Mouse (Mus musculus) frontal cortex, adult 2 months (tissue): ENCODE results near the gene Rce1. TPM values are rescaled to one million over a fixed set of nuclear protein-coding genes. Genes with fewer than 3 reads are reported as not detected.
A peak's percentile ranks its signal among the peaks of the same experiment; 100 is the strongest.

Experiments
- DNase-seq, 2 experiments: peaks; one replicate each; pipeline ENCODE4 v3.0.0; 2022; ENCODE audit warnings: low spot score in 1 of 2; ENCODE audit errors: extremely low spot score in 1 of 2
- polyA plus RNA-seq: library from polyadenylated mRNA; depleted of rRNA; stranded (reverse); fragments of >200 nt; gene quantifications from 2 replicates; pipeline ENCODE4 v1.2.3, GENCODE M21; 2012; rRNA removed

Rce1 gene
- 49.4 and 54.8 TPM in 2 replicates for polyA plus RNA-seq

DNA sequence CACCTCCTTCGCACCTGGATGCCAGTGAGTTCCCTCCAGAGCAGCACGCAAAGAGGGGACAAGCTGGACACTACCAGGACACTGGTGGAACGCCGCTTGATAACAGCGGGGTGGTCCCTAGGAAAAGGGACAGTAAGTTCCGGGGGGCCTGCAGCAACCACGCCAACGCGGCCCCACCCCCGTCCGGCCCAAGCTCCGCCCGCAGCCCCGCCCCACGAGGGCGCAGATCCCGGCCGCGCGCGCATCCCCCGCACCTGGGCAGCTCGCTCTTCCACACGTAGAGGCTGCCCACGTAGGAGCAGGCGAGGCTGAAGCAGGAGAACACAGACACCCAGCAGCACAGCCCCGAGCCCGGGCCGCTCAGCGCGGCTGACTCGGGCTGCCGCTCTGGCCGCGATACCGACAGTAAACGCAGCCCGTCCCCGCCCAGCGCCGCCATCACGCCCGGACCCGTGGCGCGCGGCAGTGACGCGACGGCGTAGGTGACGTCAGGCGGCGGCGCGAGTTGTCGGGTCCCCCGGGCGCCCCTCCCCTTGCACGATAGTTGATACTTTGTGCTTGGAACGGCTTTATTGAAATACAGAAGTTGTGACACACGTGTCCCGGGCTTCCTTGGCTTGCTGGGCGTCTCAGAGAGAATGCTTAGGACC is at the start of gene Rce1:
Rce1 (minus strand) TSS at position 463 of the 650 bp plus-strand sequence.
- DNase-seq, result peak; percentile 60 to 87

DNA sequence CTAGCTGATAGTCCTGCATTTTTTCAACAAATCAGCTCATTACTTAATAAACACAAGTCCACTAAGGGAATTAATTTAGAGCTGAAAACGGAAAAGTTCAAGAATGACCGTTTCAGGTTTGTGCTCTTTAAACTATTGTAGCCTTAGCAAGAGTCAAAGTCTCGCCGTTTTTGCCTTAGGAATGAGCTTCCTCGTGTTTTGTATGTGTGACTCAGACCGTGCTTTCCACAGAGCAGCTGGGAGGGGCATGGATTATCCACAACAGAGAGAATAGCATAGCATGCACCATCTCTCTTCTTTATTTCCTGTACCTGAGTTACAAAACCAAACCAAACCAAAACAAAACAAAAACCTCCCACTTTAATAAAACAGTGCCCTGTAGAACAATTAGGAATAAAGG is 47.0 kb upstream of the Rce1 start:
- peak in 1 of 2 experiments; percentile 10 for DNase-seq

DNA sequence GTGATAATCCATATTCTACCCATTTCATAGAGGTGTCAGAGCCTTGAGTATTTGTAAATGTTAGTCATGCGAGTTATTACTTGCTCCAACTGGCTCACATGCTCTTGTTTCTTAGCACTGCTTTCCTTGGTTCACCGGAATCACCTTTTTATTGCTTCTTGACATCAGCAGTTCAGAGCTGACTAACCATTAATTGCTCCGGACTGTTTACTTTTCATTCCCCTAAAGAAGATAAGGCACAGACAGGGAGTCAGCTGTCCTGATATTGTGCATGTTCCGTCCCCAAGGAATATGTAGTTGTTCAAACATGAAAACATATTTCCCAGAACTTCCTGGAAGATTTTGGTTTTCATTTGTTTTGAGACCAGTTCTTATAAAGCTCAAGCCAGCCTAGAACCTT is 45.3 kb upstream of the Rce1 start:
- DNase-seq, result no peak

DNA sequence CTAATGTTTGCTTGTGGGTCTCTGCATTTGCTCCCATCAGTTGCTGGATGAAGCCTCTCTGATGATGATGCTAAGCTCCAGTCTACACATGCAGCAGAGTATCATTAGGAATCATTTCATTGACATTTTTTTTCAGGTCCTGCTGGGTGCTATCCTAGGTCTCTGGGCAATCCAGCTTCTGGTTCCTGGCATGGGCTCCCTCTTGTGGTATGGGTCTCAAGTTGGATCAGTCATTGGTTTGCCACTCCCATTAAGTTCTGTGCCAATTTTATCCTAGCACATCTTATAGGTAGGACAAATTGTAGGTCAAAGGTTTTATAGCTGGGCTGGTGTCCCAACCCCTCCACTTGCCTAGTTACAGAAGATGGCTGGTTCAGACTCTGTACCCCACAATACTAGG is 41.4 kb upstream of the Rce1 start:
- no peak for DNase-seq

DNA sequence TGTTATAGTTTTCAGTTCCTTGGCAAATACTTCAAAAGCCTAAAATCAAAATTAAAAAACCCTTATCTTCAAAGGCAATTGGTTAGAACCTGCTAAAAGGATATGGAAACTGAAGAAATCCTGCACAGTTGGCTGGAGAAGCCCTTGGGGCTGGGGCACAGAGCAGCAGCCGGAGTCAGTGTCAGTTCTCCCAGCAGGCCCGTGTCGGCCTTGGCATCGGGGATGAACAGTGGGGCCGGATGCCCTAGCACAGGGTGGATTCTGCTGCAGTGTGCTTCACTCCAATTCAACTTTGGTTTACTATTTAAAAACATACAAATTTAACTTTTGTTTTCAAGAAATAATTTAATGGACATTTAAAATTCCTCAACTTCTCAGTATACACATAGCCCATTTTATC is 32.7 kb upstream of the Rce1 start:
- DNase-seq, result no peak

DNA sequence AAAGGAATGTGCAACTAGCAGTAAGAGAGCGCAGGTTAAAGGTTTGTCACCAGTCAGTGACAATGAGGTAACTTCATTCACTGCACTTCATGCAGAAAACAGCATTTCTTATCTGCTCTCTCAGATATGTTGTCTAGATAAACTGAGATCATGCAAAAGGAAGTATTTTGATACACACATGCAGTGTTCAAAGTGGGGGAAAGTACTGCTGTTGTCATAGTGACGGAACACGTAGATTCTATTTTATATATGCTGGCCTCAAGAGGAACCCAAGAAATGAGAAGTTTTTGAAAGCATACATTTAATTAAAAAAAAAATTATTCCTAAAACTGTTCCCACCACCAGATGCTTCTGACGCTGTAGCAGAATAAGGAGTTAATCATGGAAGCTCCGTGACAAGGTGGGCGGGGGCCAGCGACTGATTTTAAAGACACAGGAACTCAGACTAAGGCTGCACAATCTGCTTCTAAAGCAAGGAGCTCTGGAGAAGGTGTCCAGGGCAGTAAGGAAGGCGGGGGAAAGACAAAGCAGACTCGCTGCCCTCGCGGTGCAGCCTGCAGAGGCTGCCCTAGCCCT is 21.6 kb upstream of the Rce1 start:
- peak; percentile 58 to 84 for DNase-seq

DNA sequence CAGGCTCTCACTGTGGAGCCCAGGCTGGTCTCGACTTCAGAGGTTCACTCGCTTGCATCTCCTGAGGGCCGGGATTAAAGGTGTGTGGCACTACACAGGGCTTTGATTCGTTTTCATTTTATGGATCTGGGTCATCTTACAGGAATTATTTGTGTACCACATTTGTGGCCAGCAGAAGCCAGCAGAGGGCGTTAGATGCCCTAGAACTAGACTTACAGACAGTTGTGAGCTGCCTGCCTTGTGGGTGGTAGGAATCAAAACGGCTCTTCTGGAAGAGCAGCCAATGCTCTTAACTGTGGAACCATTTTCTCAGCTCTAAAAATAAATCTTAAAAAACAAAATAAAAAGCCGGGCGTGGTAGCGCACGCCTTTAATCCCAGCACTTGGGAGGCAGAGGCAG is 18.8 kb upstream of the Rce1 start:
- peak; percentile 77 to 89 for DNase-seq

DNA sequence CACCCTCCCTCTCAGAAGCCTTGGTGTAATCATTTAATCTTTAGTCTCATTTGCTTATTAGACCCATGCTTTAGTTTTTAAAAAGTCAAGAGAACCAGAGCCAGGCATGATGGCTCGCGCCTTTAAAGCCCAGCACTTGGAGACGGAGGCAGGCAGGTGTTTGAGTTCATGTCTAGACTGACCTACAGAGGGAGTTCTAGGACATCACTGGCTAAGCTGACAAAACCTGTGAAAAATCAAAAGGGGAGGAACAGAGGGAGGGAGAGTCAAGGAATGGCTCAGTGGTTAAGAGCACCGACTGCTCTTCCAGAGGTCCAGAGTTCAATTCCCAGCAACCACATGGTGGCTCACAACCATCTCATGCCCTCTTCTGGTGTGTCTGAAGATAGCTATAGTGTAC is 10.5 kb upstream of the Rce1 start:
- DNase-seq, result no peak

DNA sequence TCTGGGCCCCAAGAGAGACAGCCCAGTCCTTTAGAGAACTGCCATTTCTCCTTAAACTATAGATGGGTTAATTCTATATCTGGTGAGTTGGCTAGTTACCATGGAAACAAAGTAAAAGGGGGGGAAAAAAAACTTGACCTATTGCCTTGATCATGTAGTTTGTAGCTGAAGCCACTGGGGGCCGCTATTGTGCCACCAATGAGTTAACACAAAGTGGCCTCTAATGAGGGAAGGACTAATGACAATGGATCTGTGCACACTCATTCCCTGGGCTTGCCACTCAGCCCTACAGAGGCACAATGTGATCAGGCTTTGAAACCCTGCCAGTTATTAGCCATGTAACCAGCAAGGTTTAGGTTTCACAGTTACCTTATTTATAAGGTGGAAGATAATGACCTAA is 3.4 kb upstream of the Rce1 start:
- peak in 1 of 2 experiments; percentile 84 for DNase-seq

DNA sequence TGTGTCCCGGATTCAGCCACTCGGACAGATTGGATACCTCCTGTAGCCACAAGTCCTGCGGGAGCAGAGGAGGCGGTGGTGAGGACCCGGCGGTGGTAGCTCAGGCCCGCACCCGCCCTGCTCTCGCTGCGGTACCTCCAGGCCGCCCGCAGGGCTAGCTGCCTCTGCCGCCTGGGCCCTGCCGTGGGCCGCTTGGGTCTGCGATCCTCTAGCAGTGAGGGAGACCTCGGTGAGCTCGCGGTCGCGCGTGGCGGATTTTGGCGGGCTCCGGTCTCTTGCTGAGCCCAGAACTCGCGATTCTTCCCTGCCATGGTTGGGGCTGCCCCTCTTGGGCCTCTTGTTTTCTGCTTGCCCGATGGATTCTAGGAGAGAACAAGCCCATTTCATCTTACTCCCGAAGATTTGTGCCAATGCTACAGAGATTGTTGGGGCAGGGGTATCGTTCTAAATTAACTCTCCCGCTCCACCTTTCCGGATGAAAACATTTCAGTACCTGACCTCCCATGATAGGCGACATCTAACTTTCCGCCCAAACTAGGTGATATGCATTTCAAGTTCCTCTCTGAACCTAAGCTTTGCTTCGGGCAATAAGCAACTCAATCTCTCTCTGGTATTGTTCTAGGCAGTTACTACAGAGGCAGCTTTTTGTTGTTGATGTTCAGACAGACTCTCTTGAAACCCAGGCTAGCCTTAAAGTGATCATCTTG is 541 bp upstream of the Rce1 start:
- DNase-seq, result no peak

DNA sequence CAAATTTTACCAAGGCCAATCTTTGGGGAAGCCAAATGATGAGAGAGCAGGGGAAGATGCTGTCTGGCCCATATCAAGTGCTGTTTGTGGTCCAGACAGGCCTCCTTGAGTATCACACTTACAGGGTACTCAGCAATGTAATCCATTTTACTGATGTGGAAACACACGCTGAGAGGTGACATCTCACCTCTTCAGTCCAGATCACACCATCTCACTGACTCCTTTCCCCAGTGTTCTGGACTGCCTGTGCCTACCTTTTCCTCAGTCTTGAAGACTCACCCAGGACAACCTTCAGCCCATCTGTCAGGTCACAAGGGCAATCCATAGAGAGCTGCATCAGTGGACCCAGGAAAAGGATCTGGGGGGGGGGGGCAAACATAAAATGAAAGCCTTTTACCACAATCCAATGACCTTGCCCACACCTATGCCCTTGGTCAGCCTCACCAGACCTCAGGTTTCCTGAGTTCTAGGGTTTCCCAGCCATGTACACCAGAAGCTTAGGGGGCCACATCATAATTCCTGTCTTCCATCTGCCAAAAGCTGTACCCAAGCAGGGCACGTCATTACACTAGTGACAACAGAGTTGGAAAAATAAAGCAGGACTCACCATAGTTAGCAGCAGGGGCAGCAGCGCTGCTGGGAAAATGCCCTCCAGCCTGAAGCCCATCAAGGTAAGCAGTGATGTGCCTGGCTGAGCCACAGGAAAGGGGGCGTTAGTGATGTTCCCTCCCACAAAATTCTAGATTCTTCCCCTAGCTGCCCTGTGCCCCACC is 849 bp downstream of the Rce1 start:
- DNase-seq, result no peak

DNA sequence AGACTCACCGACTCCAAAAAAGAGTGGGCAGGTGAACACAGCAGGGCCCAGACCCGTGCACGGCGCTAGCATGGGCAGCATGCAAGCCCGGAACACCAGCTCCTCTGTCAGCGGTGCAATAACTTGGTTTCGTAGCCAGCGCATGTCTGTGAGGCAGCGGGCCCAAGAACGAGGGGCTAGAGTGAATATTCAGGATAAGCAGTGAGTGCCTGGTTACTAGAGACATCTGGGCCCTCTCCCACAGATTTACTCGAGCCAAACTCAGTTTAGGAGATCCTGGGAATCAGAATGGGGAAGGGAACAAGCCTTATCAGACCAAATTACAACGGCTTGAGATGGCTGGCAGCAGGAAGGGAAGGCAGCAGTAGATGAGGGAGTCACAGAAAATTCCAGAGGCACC is 1.4 kb downstream of the Rce1 start:
- DNase-seq, result no peak

DNA sequence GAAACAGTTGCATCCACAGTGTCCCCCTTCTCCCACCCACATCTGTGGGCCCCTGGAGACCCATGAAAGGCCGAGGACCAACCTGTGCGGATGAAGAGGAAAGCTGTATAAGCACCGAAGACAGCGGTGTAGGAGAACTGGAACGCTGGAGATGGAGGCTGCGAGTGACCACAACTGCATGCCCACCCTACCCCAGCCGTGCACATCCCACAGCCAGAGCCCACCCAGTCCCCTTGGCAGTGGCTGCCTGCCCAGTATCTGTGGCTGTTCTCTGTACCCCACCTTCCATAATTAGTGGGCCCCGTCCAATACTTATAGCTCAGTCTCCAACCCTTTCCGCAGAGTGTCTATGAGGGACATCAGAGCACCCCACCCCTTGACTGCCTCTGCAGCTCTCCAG is 2.0 kb downstream of the Rce1 start:
- no peak for DNase-seq

DNA sequence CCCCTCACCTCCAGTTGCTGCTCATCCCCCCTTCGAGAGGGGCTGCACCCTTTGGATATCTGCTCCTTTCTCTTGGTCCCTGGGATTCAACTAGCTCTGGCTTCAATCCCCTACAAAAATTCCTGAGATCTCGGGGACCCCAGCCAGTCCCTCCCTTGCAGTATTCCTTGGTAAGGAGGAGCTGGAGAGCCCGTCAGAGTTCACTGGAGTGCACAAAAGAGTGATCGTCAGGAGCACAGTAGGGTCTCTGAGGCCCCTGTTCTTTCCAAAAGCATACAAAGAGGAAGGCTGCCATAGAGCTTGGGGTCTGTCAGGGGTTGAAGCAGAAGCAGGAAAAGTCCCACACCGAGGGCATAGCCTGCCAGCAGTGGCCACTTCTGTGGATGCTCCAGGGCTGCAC is 2.7 kb downstream of the Rce1 start:
- no peak for DNase-seq

DNA sequence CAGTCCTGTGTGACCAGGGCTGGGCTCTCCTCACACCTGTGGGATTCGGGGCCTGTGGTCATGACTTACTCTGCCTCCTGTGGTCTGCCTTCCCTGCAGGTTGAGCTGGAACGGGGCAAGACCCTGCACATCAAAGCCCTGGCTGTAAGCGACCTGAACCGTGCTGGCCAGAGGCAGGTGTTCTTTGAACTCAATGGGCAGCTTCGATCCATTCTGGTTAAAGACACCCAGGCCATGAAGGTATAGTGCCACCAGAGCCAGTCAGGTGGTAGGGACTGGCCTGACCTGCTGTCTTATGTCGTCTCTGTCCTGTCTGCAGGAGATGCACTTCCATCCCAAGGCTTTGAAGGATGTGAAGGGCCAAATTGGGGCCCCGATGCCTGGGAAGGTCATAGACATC is 4.7 kb downstream of the Rce1 start:
- DNase-seq, result no peak

DNA sequence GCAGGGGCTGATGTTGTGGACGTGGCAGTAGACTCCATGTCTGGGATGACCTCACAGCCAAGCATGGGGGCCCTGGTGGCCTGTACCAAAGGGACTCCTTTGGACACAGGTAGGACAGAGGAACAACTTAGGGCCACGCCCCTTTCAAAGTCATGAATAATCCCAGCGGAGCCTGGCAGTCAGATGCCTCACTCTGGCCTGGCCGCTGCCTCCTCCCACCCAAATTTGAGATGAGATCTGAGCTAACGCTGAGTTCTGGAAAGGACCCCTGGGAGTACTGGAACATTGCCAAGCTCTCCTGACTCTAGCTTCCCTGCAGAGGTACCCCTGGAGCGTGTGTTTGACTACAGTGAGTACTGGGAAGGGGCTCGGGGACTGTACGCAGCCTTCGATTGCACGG is 6.0 kb downstream of the Rce1 start:
- no peak for DNase-seq

DNA sequence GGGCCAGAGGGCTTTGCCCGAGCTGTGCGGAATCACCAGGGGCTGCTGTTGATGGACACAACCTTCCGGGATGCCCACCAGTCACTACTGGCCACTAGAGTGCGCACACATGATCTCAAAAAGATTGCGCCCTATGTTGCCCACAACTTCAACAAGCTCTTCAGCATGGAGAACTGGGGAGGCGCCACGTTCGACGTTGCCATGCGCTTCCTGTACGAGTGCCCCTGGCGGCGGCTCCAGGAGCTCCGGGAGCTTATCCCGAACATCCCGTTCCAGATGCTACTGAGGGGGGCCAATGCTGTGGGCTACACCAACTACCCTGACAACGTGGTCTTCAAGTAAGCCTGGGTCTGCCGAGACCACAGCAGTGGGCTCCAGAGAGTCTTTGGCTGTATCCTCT is 7.3 kb downstream of the Rce1 start:
- no peak for DNase-seq

DNA sequence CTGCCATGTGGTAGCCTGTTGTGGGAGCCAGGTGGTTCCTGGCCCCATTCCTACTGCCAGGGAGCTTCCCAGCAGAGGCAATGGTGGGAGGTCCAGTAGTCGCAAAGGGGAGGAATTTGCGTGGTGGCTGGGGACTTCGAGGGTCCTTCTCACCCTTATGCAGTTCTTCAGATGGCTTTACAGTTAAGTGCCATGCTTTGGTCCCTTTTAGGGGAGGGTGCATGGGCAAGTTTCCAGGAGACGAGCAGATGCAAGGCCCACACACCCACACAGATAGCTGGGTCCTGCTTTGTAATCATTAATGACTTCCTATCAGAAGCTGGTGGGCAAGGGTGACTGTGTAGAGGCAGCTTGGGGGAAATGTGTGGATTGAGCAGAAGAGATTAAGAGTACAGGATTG is 8.9 kb downstream of the Rce1 start:
- DNase-seq, result no peak

DNA sequence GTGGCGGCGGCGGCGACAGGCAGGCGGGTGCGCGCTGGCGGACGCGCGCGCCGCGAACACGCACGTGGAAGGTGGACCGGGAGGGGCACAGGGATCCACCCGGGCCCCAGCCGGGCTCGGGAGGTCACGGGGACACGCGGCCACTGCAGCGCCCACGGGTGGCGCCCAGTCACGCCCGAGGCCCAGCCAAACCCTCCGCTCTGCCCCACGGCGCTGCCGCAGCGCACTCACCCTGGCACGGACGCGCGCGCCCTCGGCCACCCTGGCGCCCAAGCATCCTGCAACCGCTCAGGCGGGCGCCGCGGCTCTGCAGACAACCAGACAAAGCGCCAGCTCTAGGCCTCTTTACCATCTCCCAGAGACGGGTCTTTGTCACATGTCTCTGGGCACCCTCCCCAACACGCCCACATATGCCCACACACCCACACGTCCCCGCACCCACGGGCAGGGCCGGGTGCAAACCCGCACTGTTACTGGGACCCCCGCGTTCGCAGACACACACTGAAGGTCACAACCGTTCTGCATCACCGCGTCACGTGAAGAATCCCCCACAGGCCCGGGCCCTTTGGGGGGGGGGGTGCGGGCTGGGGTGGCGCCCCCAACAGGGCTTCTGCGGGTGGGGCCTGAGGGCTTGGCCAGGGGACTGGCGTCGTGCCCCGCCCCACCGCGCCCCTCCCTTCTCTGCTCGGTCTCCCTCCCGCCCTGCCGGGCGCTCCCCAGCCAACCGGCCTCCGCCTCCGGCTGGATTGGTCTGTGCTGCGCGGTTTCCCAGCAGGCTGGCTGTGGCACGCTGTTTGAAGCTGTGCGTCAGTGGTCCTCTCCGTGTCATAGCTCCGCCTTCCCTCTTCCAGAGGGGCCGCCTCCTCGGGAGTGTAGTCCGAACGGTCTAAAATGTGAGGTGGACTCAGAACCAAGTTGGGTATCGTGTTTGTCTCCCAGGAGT is 10.0 kb downstream of the Rce1 start, which contains the start of gene Lrfn4:
Lrfn4 (minus strand) TSS at position 517 of the 943 bp plus-strand sequence.
- DNase-seq, result peak; percentile 86 to 92
